Comparison of ENCODE assay signal across 9 mouse cellular contexts in genomic region chr2:13372825-13373224, GRCm38 (mm10).
DNase-seq lines count a peak whose midpoint lies in the region; ATAC-seq and TF ChIP-seq lines count a peak whose summit lies in the region.
"Had no signal": no experiment of that assay in that cellular context is flagged by ENCODE, and none has a peak within 500 bp of the region (broad histone marks: within the 10 kb centered on the region; RNA-seq: fewer than 3 reads in every experiment).

No protein-coding gene starts in this region.

- peak overlapping the region; percentile 54 for H3K9ac ChIP-seq in heart, embryonic 16.5 days (ENCODE audit: low read length)
- no peak overlapping the region for H3K9ac ChIP-seq in embryonic facial prominence, embryonic 15.5 days
- H3K9ac ChIP-seq in intestine, postnatal 0 days (ENCODE audit: low read depth, low read length): no peak overlapping the region

- H3K36me3 ChIP-seq in heart, embryonic 16.5 days (ENCODE audit: control insufficient read depth, insufficient read depth): no peaks in the 10 kb centered on the region
- H3K36me3 ChIP-seq in embryonic facial prominence, embryonic 15.5 days: no peaks in the 10 kb centered on the region
- no peaks in the 10 kb centered on the region for H3K36me3 ChIP-seq in intestine, postnatal 0 days (ENCODE audit: control insufficient read depth, insufficient read depth)
- H3K36me3 ChIP-seq in myocyte (ENCODE audit: control insufficient read depth, insufficient read depth): no peaks in the 10 kb centered on the region

- no peak overlapping the region for H3K4me3 ChIP-seq in heart, embryonic 16.5 days (ENCODE audit: low read length)
- no peak overlapping the region for H3K4me3 ChIP-seq in embryonic facial prominence, embryonic 15.5 days (replicated peaks)
- H3K4me3 ChIP-seq in intestine, postnatal 0 days (ENCODE audit: low read depth, low read length): no peak overlapping the region
- H3K4me3 ChIP-seq in myocyte: no peak overlapping the region

- no peak for ATAC-seq in heart, embryonic 16.5 days (replicated peaks; ENCODE audit: extremely low read depth, insufficient read depth, low FRiP score)
- ATAC-seq in embryonic facial prominence, embryonic 15.5 days (ENCODE audit: insufficient number of reproducible peaks, low FRiP score, low TSS enrichment, low read depth): 0 out of 2 replicates have a peak, but pooled peaks have one; percentile 43
- ATAC-seq in intestine, postnatal 0 days: no peak

- peak overlapping the region; percentile 99 for H3K27ac ChIP-seq in heart, embryonic 16.5 days (ENCODE audit: low read length)
- peak overlapping the region; percentile 84 for H3K27ac ChIP-seq in embryonic facial prominence, embryonic 15.5 days (replicated peaks)
- H3K27ac ChIP-seq in intestine, postnatal 0 days (ENCODE audit: low read depth, low read length): peak overlapping the region; percentile 62

- no peak for TF ChIP-seq POLR2A in myocyte (IDR thresholded peaks at IDR 0.05; ENCODE audit: insufficient read length, low read depth)

- H3K4me1 ChIP-seq in heart, embryonic 16.5 days (ENCODE audit: control insufficient read depth, insufficient read depth, low read length): peaks cover 18% of the 10 kb centered on the region
- H3K4me1 ChIP-seq in embryonic facial prominence, embryonic 15.5 days: peaks cover 11% of the 10 kb centered on the region
- 0 out of 2 replicates have a peak, but pooled peaks cover 9% of the 10 kb centered on the region for H3K4me1 ChIP-seq in intestine, postnatal 0 days (replicated peaks; ENCODE audit: control insufficient read depth, insufficient read depth, low read length)

- H3K27me3 ChIP-seq in heart, embryonic 16.5 days (ENCODE audit: control insufficient read depth, insufficient read depth, low read length): no peaks in the 10 kb centered on the region
- H3K27me3 ChIP-seq in embryonic facial prominence, embryonic 15.5 days: no peaks in the 10 kb centered on the region
- H3K27me3 ChIP-seq in intestine, postnatal 0 days (replicated peaks; ENCODE audit: control insufficient read depth, insufficient read depth, low read length): no peaks in the 10 kb centered on the region
- H3K27me3 ChIP-seq in myocyte (ENCODE audit: control insufficient read depth, insufficient read depth, insufficient read length): no peaks in the 10 kb centered on the region
- H3K27me3 ChIP-seq: CH12.LX had no signal

- peak overlapping the region; percentile 50 for H3K4me2 ChIP-seq in heart, embryonic 16.5 days (ENCODE audit: low read depth, low read length)
- no peak overlapping the region for H3K4me2 ChIP-seq in embryonic facial prominence, embryonic 15.5 days (replicated peaks)
- no peak overlapping the region for H3K4me2 ChIP-seq in intestine, postnatal 0 days (replicated peaks; ENCODE audit: low read depth)
- peak overlapping the region; percentile 72 for H3K4me2 ChIP-seq in myocyte (ENCODE audit: low read depth)

- 48% methylated on average over 3 of the region's 3 CpGs for WGBS in heart, embryonic 16.5 days
- 29% methylated on average over 3 of the region's 3 CpGs for WGBS in embryonic facial prominence, embryonic 15.5 days
- WGBS in intestine, postnatal 0 days: 35% methylated on average over 3 of the region's 3 CpGs

- DNase-seq in heart, postnatal 10 days: no peak
- DNase-seq in layer of hippocampus, adult 9-10 months (ENCODE audit: low spot score): no peak
- no peak for DNase-seq in cerebellum, postnatal 36 days
- no peak for DNase-seq in thymus, postnatal 4 days

- no peaks in the 10 kb centered on the region for H3K79me2 ChIP-seq in myocyte (ENCODE audit: control insufficient read depth, insufficient read depth)

- intact Hi-C loops in heart, postnatal 10 days (cut with DNase I): loop anchor here (2.0 kb wide), 1 partner anchor 40 kb away; no protein-coding TSS in a partner anchor

- H3K9me3 ChIP-seq in heart, embryonic 16.5 days (replicated peaks; ENCODE audit: control insufficient read depth, low read length): no peaks in the 10 kb centered on the region
- H3K9me3 ChIP-seq in embryonic facial prominence, embryonic 15.5 days (replicated peaks): no peaks in the 10 kb centered on the region
- no peaks in the 10 kb centered on the region for H3K9me3 ChIP-seq in intestine, postnatal 0 days (ENCODE audit: control insufficient read depth)

- no peak overlapping the region for H3ac ChIP-seq in myocyte (ENCODE audit: control insufficient read depth, insufficient read length)

- TF ChIP-seq CTCF in intestine, postnatal 0 days (IDR thresholded peaks at IDR 0.05; ENCODE audit: low read depth): no peak

TF ChIP-seq in myocyte, 11 proteins besides CTCF, POLR2A, EP300 and RAD21:
- no peak for TF ChIP-seq E2F4 (IDR thresholded peaks at IDR 0.05; ENCODE audit: insufficient read depth)
- no peak for TF ChIP-seq MYOG (IDR thresholded peaks at IDR 0.05; ENCODE audit: control insufficient read depth in 1 of 3, insufficient read depth in 1 of 3, insufficient read length in 2 of 3, low read depth in 2 of 3)
- no peak for TF ChIP-seq REST (IDR thresholded peaks at IDR 0.05; ENCODE audit: insufficient read depth, insufficient read length)
- TF ChIP-seq SRF (IDR thresholded peaks at IDR 0.05; ENCODE audit: control insufficient read depth, insufficient read length, low read depth): no peak
- no peak for TF ChIP-seq CEBPB (IDR thresholded peaks at IDR 0.05; ENCODE audit: insufficient read depth, poor library complexity, severe bottlenecking)
- no peak for TF ChIP-seq TCF3 (IDR thresholded peaks at IDR 0.05; ENCODE audit: insufficient read length, low read depth)
- TF ChIP-seq TCF12 (IDR thresholded peaks at IDR 0.05; ENCODE audit: insufficient read depth, poor library complexity, severe bottlenecking): no peak
- TF ChIP-seq USF1 (IDR thresholded peaks at IDR 0.05; ENCODE audit: low read depth): no peak
TF ChIP-seq in myocyte: peak in this region for 0.

Comparison
In these comparisons a context has a peak if more than half of its experiments do, and no peak if none do; other contexts are left out.
1. H3K4me2 ChIP-seq: peak in heart, embryonic 16.5 days (single experiment) and myocyte (single experiment); none in embryonic facial prominence, embryonic 15.5 days (single experiment) and intestine, postnatal 0 days (single experiment).
2. Peak in every context shown above with its lines, with median percentiles within 50 percentile points of each other: H3K27ac ChIP-seq.